Mouse (Mus musculus): ENCODE data around the gene Dnajc5. TPM values are rescaled to one million over a fixed set of nuclear protein-coding genes. Genes with fewer than 3 reads are reported as not detected.

Dnajc5 gene
- total RNA-seq, 2 experiments from 2014 or later, result 14.8 to 17.1 TPM

GRCm38 (mm10) chr2:181584411-181584942 lies 64.2 kb downstream of the Dnajc5 start, which contains the start of gene Uckl1:
TSS of gene Uckl1 (minus strand) at chr2:181584892.
- ATAC-seq (replicated peaks; ENCODE audit: low FRiP score, poor library complexity, severe bottlenecking), result no peak

GRCm38 (mm10) chr2:181585506-181585905 lies 65.2 kb downstream of the Dnajc5 start:
- ATAC-seq (replicated peaks; ENCODE audit: low FRiP score, poor library complexity, severe bottlenecking), result no peak

GRCm38 (mm10) chr2:181586124-181586523 lies 65.8 kb downstream of the Dnajc5 start:
- ATAC-seq (replicated peaks; ENCODE audit: low FRiP score, poor library complexity, severe bottlenecking), result no peak

GRCm38 (mm10) chr2:181587796-181588195 lies 67.5 kb downstream of the Dnajc5 start:
- no peak for ATAC-seq (replicated peaks; ENCODE audit: low FRiP score, poor library complexity, severe bottlenecking)

GRCm38 (mm10) chr2:181588229-181588780 lies 68.0 kb downstream of the Dnajc5 start:
- no peak for ATAC-seq (replicated peaks; ENCODE audit: low FRiP score, poor library complexity, severe bottlenecking)

GRCm38 (mm10) chr2:181589011-181589731 lies 68.9 kb downstream of the Dnajc5 start:
- ATAC-seq (replicated peaks; ENCODE audit: low FRiP score, poor library complexity, severe bottlenecking), result no peak

GRCm38 (mm10) chr2:181589732-181590105 lies 69.4 kb downstream of the Dnajc5 start:
- no peak for ATAC-seq (replicated peaks; ENCODE audit: low FRiP score, poor library complexity, severe bottlenecking)

GRCm38 (mm10) chr2:181590471-181590870 lies 70.2 kb downstream of the Dnajc5 start:
- ATAC-seq (replicated peaks; ENCODE audit: low FRiP score, poor library complexity, severe bottlenecking), result no peak

- ATAC-seq (replicated peaks; ENCODE audit: low FRiP score, poor library complexity, severe bottlenecking), result no peak
Measured at GRCm38 (mm10) chr2:181591528-181592085, 71.3 kb downstream of the Dnajc5 start, which contains the start of gene Prpf6. TSS of gene Prpf6 (plus strand) at chr2:181591868.

- no peak for ATAC-seq (replicated peaks; ENCODE audit: low FRiP score, poor library complexity, severe bottlenecking)
Measured at GRCm38 (mm10) chr2:181592231-181593041, 72.2 kb downstream of the Dnajc5 start, which contains the start of gene Zfp512b. TSS of gene Zfp512b (minus strand) at chr2:181592803.

GRCm38 (mm10) chr2:181593042-181593421 lies 72.7 kb downstream of the Dnajc5 start:
- no peak for ATAC-seq (replicated peaks; ENCODE audit: low FRiP score, poor library complexity, severe bottlenecking)

- no peak for ATAC-seq (replicated peaks; ENCODE audit: low FRiP score, poor library complexity, severe bottlenecking)
Measured at GRCm38 (mm10) chr2:181593937-181594336, 73.7 kb downstream of the Dnajc5 start.

GRCm38 (mm10) chr2:181594946-181595696 lies 74.8 kb downstream of the Dnajc5 start:
- ATAC-seq (replicated peaks; ENCODE audit: low FRiP score, poor library complexity, severe bottlenecking), result no peak

- no peak for ATAC-seq (replicated peaks; ENCODE audit: low FRiP score, poor library complexity, severe bottlenecking)
Measured at GRCm38 (mm10) chr2:181596221-181596960, 76.1 kb downstream of the Dnajc5 start.

GRCm38 (mm10) chr2:181597378-181598061 lies 77.2 kb downstream of the Dnajc5 start:
- ATAC-seq (replicated peaks; ENCODE audit: low FRiP score, poor library complexity, severe bottlenecking), result no peak

- ATAC-seq (replicated peaks; ENCODE audit: low FRiP score, poor library complexity, severe bottlenecking), result no peak
Measured at GRCm38 (mm10) chr2:181598454-181599351, 78.4 kb downstream of the Dnajc5 start, which contains the start of gene Samd10. TSS of gene Samd10 (minus strand) at chr2:181599212.

- no peak for ATAC-seq (replicated peaks; ENCODE audit: low FRiP score, poor library complexity, severe bottlenecking)
Measured at GRCm38 (mm10) chr2:181600226-181600758, 80.0 kb downstream of the Dnajc5 start.
